Mouse (Mus musculus): ENCODE results near the gene Map3k3. TPM values are rescaled to one million over a fixed set of nuclear protein-coding genes. Genes with fewer than 3 reads are reported as not detected.

Map3k3 gene
- polyA plus RNA-seq, 1 experiment from 2014 or later = 22.3 TPM

DNA sequence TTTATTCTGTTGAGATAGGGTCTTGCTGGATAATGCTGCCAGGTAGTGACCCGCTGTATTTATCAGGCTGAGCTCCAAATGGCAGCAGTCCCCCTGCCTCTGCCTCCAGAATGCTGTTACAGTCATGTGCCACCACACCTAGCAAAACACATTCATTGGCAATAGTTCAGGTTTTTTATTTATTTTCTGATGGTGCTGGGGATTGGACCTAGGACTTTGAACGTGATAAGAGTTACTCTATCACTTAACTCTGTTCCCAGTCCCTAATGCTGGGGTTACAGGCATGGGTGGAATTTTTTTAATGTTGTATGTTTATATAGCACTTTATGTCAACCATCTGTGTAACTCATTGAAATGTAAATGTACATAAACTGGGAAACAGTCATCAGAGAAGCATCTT lies 30.5 kb upstream of the Map3k3 start:
- no peak overlapping the region for H3K4me2 ChIP-seq (ENCODE audit: low read length)
- no peaks in the 10 kb centered on the region for H3K27me3 ChIP-seq (replicated peaks; ENCODE audit: control insufficient read depth, insufficient read depth, low read length)
- H3K9me3 ChIP-seq (ENCODE audit: control insufficient read depth, low read length) = no peaks in the 10 kb centered on the region
- 91% methylated on average over 2 of the region's 2 CpGs for WGBS
- no peaks in the 10 kb centered on the region for H3K4me1 ChIP-seq (replicated peaks; ENCODE audit: control insufficient read depth, insufficient read depth, low read length)
- no peak overlapping the region for H3K9ac ChIP-seq (ENCODE audit: low read length)
- H3K4me3 ChIP-seq (ENCODE audit: low read depth, low read length) = no peak overlapping the region
- no peak overlapping the region for H3K27ac ChIP-seq (ENCODE audit: low read depth)
- no peak for ATAC-seq (replicated peaks; ENCODE audit: low FRiP score, low TSS enrichment, low read depth)
- peaks cover 96% of the 10 kb centered on the region for H3K36me3 ChIP-seq (ENCODE audit: control insufficient read depth, insufficient read depth, low read length)
- no peak for DNase-seq (ENCODE audit: low spot score)

DNA sequence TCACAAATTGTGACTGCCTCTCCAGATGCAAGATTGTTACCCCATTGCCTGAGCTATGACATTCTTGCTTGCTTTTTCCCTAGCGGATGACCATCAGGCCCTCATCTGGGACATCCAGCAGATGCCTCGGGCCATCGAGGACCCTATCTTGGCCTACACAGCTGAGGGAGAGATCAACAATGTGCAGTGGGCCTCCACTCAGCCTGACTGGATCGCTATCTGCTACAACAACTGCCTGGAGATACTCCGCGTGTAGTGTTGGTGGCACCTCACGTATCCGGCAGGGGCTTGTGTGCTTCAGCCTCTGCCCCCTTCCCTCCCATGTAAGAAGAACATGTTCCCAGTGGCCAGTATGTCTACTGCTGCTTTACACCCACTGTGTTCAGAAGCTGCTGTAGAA lies 29.8 kb upstream of the Map3k3 start:
- DNase-seq (ENCODE audit: low spot score) = no peak
- Histone ChIP-seq H3K9ac (ENCODE audit: low read length) (no peak overlapping the region), H3K4me3 (ENCODE audit: low read depth, low read length) (no peak overlapping the region), H3K27me3 (replicated peaks; ENCODE audit: control insufficient read depth, insufficient read depth, low read length) (no peaks in the 10 kb centered on the region), H3K9me3 (ENCODE audit: control insufficient read depth, low read length) (no peaks in the 10 kb centered on the region), H3K4me2 (ENCODE audit: low read length) (no peak overlapping the region), H3K4me1 (replicated peaks; ENCODE audit: control insufficient read depth, insufficient read depth, low read length) (no peaks in the 10 kb centered on the region), H3K27ac (ENCODE audit: low read depth) (no peak overlapping the region), H3K36me3 (ENCODE audit: control insufficient read depth, insufficient read depth, low read length) (peaks cover 96% of the 10 kb centered on the region)
- ATAC-seq (replicated peaks; ENCODE audit: low FRiP score, low TSS enrichment, low read depth) = no peak
- WGBS = 94% methylated on average over 8 of the region's 8 CpGs

DNA sequence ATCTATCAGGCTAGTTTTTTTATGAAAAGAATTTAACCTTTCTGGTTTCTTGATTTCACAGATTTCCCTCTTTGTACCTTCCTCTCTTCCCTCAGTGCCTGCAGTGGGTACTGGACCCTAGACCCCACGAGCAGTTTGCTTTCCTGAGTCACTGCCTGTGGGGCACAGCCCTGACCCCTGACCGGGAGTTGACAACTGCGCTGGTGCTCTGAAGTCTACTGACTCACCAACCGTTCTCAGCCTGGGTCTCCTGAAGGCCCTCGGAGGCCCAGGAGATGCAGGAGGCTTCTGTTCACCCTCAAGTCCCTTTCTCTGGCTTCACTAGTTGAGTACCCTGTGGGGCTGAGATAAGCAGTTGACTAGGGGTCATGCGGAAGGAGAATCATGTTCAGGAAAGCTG lies 29.1 kb upstream of the Map3k3 start:
- no peak overlapping the region for H3K27ac ChIP-seq (ENCODE audit: low read depth)
- no peak overlapping the region for H3K4me3 ChIP-seq (ENCODE audit: low read depth, low read length)
- H3K4me2 ChIP-seq (ENCODE audit: low read length) = no peak overlapping the region
- DNase-seq (ENCODE audit: low spot score) = no peak
- no peak for ATAC-seq (replicated peaks; ENCODE audit: low FRiP score, low TSS enrichment, low read depth)
- no peaks in the 10 kb centered on the region for H3K9me3 ChIP-seq (ENCODE audit: control insufficient read depth, low read length)
- H3K9ac ChIP-seq (ENCODE audit: low read length) = no peak overlapping the region
- H3K27me3 ChIP-seq (replicated peaks; ENCODE audit: control insufficient read depth, insufficient read depth, low read length) = no peaks in the 10 kb centered on the region
- peaks cover 96% of the 10 kb centered on the region for H3K36me3 ChIP-seq (ENCODE audit: control insufficient read depth, insufficient read depth, low read length)
- 89% methylated on average over 6 of the region's 6 CpGs for WGBS
- H3K4me1 ChIP-seq (replicated peaks; ENCODE audit: control insufficient read depth, insufficient read depth, low read length) = no peaks in the 10 kb centered on the region

DNA sequence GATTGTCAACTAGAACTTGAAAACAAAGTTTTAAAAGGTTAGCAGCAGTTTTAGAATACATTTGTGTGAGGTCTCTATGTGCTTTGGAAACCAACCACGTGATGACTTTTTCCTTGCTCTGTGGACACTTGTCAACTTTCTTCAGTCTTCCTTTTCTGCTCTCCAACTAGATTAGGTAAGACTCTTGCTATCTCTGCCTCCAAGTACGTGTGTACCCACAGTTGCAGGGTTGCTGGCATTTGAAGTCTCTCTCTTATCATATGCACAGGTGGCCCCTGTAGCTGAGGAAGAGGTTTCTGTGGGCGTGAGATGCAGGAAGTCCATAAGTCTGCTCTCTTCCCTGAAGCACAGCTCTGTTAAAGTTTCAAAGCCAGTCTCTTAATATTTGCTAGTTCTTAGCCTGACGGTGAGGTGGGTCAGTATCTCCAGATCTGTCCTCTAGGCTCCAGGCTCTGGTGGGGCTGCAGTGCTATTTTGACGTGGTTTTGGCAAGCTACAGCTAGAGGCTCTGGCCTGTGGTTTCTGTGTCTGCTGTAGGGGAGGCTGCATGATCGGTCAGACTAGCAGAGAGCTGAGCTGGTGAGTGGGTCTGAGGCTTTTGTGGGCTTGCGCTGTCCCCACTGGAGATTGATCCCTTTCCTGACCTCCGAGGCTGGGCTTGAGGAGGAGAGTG lies 27.5 kb upstream of the Map3k3 start:
- Histone ChIP-seq H3K36me3 (ENCODE audit: control insufficient read depth, insufficient read depth, low read length) (peaks cover 80% of the 10 kb centered on the region), H3K9me3 (ENCODE audit: control insufficient read depth, low read length) (no peaks in the 10 kb centered on the region), H3K4me1 (replicated peaks; ENCODE audit: control insufficient read depth, insufficient read depth, low read length) (no peaks in the 10 kb centered on the region), H3K4me2 (ENCODE audit: low read length) (no peak overlapping the region), H3K27ac (ENCODE audit: low read depth) (no peak overlapping the region), H3K4me3 (ENCODE audit: low read depth, low read length) (no peak overlapping the region), H3K27me3 (replicated peaks; ENCODE audit: control insufficient read depth, insufficient read depth, low read length) (no peaks in the 10 kb centered on the region), H3K9ac (ENCODE audit: low read length) (no peak overlapping the region)
- ATAC-seq (replicated peaks; ENCODE audit: low FRiP score, low TSS enrichment, low read depth) = no peak
- no peak for DNase-seq (ENCODE audit: low spot score)
- 95% methylated on average over 8 of the region's 8 CpGs for WGBS

DNA sequence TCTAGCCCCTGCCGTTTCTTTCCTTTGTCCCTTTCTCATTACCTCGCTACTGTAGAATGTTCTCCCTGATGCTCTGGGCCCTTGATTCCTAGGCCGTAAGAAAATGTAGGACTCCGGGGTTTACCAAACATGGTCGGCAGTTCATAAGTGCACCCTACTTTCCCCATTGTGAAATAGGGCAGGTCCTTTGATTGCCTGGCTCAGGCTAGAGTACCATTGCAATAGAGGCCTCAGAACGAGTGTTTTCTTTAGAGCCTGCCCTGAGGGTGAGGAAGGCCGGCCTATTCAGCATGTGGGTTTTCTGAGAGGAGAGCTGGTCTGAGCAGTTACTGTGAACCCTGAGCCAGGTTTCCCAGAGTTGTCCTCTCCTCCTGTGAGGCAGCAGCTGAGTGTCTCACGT lies 26.4 kb upstream of the Map3k3 start:
- 84% methylated on average over 8 of the region's 8 CpGs for WGBS
- ATAC-seq (replicated peaks; ENCODE audit: low FRiP score, low TSS enrichment, low read depth) (no peak), DNase-seq (ENCODE audit: low spot score) (no peak)
- Histone ChIP-seq H3K4me2 (ENCODE audit: low read length) (no peak overlapping the region), H3K9ac (ENCODE audit: low read length) (no peak overlapping the region), H3K4me1 (replicated peaks; ENCODE audit: control insufficient read depth, insufficient read depth, low read length) (no peaks in the 10 kb centered on the region), H3K27me3 (replicated peaks; ENCODE audit: control insufficient read depth, insufficient read depth, low read length) (no peaks in the 10 kb centered on the region), H3K36me3 (ENCODE audit: control insufficient read depth, insufficient read depth, low read length) (peaks cover 69% of the 10 kb centered on the region), H3K27ac (ENCODE audit: low read depth) (no peak overlapping the region), H3K9me3 (ENCODE audit: control insufficient read depth, low read length) (no peaks in the 10 kb centered on the region), H3K4me3 (ENCODE audit: low read depth, low read length) (no peak overlapping the region)

DNA sequence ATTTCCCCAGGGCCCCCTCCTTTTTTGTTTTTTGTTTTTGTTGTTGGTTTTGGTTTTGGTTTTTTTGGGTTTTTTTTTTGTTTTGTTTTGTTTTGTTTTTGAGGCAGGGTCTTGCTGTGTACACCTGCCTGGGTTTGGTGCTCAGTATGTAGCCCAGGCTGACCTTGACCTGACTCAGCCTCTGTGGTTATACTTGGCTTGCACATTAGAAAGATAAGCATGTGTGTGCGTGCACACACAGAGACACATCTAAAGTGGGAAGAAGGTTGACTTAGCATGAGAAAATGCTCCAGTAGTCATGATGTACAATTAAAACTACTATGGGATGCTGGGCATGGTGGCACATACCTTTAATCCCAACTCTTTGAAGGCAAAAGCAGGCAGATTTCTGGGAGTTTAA lies 23.9 kb upstream of the Map3k3 start:
- H3K9me3 ChIP-seq (ENCODE audit: control insufficient read depth, low read length) = no peaks in the 10 kb centered on the region
- ATAC-seq (replicated peaks; ENCODE audit: low FRiP score, low TSS enrichment, low read depth) (no peak), DNase-seq (ENCODE audit: low spot score) (no peak)
- no peak overlapping the region for H3K4me3 ChIP-seq (ENCODE audit: low read depth, low read length)
- no peaks in the 10 kb centered on the region for H3K4me1 ChIP-seq (replicated peaks; ENCODE audit: control insufficient read depth, insufficient read depth, low read length)
- H3K36me3 ChIP-seq (ENCODE audit: control insufficient read depth, insufficient read depth, low read length) = peaks cover 44% of the 10 kb centered on the region
- H3K4me2 ChIP-seq (ENCODE audit: low read length) = no peak overlapping the region
- no peaks in the 10 kb centered on the region for H3K27me3 ChIP-seq (replicated peaks; ENCODE audit: control insufficient read depth, insufficient read depth, low read length)
- no peak overlapping the region for H3K27ac ChIP-seq (ENCODE audit: low read depth)
- WGBS = 92% methylated on average over 1 of the region's 1 CpGs
- H3K9ac ChIP-seq (ENCODE audit: low read length) = no peak overlapping the region

DNA sequence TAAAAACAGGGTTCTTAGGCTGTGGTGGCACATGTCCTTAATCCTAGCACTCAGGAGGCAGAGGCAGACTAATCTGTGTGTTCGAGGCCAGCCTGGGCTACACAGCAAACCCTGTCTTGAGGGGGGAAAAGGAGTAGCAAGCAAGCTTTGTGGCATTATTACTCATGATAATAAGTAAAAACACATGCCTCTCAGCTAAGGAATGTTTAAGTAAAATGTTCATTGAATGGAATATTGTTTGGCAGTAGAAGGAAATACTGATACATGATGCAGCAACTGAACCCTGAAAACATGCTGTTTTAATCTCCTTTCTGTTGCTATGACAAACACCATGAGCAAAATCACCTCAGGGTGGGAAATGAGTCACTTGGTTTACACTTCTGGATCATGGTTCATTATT lies 23.1 kb upstream of the Map3k3 start:
- no peak for DNase-seq (ENCODE audit: low spot score)
- 97% methylated on average over 1 of the region's 1 CpGs for WGBS
- H3K27ac ChIP-seq (ENCODE audit: low read depth) = no peak overlapping the region
- peaks cover 37% of the 10 kb centered on the region for H3K36me3 ChIP-seq (ENCODE audit: control insufficient read depth, insufficient read depth, low read length)
- no peaks in the 10 kb centered on the region for H3K4me1 ChIP-seq (replicated peaks; ENCODE audit: control insufficient read depth, insufficient read depth, low read length)
- H3K4me3 ChIP-seq (ENCODE audit: low read depth, low read length) = no peak overlapping the region
- no peak overlapping the region for H3K4me2 ChIP-seq (ENCODE audit: low read length)
- H3K9ac ChIP-seq (ENCODE audit: low read length) = no peak overlapping the region
- no peak for ATAC-seq (replicated peaks; ENCODE audit: low FRiP score, low TSS enrichment, low read depth)
- no peaks in the 10 kb centered on the region for H3K9me3 ChIP-seq (ENCODE audit: control insufficient read depth, low read length)
- H3K27me3 ChIP-seq (replicated peaks; ENCODE audit: control insufficient read depth, insufficient read depth, low read length) = no peaks in the 10 kb centered on the region

DNA sequence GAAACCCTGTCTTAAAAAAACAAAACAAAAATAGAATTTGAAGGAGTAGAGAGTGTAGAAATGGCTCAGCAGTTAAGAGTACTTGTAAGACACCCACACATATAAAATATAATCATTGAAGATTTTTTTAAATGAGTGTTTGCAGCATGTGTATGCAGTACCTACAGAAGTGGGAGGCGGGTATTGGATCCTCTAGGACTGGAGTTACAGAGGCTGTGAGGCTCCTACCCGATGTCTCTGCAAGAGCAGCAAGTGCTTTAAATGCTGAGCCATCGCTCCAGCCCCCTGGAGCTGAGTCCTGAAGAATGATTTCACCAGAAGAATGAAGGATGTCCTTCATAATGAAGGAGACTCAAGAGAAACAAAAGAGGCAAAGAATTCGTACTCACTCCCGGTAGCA lies 20.7 kb upstream of the Map3k3 start:
- H3K27ac ChIP-seq (ENCODE audit: low read depth) = no peak overlapping the region
- H3K4me2 ChIP-seq (ENCODE audit: low read length) = no peak overlapping the region
- no peaks in the 10 kb centered on the region for H3K27me3 ChIP-seq (replicated peaks; ENCODE audit: control insufficient read depth, insufficient read depth, low read length)
- H3K4me3 ChIP-seq (ENCODE audit: low read depth, low read length) = no peak overlapping the region
- H3K36me3 ChIP-seq (ENCODE audit: control insufficient read depth, insufficient read depth, low read length) = peaks cover 14% of the 10 kb centered on the region
- ATAC-seq (replicated peaks; ENCODE audit: low FRiP score, low TSS enrichment, low read depth) = no peak
- no peak overlapping the region for H3K9ac ChIP-seq (ENCODE audit: low read length)
- no peaks in the 10 kb centered on the region for H3K9me3 ChIP-seq (ENCODE audit: control insufficient read depth, low read length)
- no peak for DNase-seq (ENCODE audit: low spot score)
- no peaks in the 10 kb centered on the region; the same call in 1 of the 2 replicates for H3K4me1 ChIP-seq (replicated peaks; ENCODE audit: control insufficient read depth, insufficient read depth, low read length)
- 84% methylated on average over 5 of the region's 5 CpGs for WGBS
